Mouse (Mus musculus) embryo, embryonic 10.5 days (tissue): ENCODE results near the gene Rad23a.

Experiments
- DNase-seq: peaks from one replicate; pipeline ENCODE4 v3.0.0-alpha.2; 2015; ENCODE audit warnings: low spot score

The Rad23a gene

DNA sequence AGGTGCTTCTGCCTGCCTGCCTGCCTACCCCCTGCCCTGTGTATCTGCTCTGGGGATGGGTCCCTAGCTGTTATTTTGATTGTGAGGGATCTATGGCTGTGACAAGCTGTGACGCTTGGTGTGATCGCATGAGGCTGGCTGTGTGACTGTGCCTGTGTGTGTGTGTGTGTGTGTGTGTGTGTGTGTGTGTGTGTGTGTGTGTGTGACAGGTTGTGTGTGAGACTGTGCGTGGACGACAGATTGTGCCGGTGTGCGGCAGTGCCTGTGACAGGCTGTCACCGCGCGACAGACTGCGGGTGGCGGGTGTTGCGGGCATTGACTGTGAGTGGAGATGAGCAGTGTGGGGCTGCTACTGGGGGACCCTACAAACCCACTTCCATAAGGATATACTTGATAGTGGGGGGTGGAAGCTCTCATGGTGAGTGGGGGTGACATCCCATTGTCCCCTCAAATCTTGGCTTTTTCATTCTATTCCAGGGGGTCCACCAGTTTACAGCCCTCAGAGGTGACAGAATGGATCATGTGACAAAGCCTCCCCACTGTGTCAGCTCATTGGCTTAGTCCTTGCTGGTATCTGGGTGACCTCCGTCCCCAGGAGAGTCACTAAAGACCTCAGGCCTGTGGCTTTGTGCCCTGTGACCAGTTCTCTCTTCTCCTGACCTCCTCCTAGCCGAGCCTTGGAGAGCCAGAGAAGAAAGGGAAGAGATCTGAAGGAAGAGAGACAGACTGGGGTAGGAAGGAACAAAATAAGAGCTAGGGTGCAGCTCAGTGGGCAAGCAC, 52.8 kb downstream of the Rad23a start:
- DNase-seq: no peak

DNA sequence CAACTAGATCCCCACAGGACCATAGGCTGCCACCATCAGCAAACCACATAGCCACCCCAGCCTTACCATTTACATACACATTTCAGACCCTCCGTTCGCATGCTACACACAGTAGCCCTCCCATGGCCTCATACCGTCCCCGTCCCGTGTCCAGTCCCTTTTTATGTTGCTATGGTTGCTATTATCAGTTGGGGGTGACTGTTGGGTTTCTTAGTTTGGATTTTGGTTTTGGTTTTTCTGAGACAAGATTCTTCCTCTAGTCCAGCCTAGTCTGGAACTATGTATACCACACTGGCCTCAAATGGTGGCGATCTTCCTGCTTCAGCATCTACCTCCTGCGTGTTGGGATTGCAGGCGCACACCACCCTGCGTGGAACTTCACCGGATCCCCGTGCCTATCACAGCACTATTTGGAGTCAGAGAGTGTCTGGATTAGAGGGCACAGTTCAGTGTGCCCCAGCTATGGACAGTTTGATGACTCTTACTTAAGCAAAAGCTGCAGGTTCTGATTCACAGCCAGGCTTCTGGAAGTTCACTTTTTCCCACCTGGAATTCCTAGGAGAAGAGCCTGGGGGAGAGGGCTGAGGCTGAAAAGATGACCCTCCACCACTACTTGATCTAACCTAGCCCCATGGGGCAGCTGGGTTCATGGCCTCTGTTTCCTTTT, 53.5 kb downstream of the Rad23a start:
- DNase-seq: peak; percentile 14

DNA sequence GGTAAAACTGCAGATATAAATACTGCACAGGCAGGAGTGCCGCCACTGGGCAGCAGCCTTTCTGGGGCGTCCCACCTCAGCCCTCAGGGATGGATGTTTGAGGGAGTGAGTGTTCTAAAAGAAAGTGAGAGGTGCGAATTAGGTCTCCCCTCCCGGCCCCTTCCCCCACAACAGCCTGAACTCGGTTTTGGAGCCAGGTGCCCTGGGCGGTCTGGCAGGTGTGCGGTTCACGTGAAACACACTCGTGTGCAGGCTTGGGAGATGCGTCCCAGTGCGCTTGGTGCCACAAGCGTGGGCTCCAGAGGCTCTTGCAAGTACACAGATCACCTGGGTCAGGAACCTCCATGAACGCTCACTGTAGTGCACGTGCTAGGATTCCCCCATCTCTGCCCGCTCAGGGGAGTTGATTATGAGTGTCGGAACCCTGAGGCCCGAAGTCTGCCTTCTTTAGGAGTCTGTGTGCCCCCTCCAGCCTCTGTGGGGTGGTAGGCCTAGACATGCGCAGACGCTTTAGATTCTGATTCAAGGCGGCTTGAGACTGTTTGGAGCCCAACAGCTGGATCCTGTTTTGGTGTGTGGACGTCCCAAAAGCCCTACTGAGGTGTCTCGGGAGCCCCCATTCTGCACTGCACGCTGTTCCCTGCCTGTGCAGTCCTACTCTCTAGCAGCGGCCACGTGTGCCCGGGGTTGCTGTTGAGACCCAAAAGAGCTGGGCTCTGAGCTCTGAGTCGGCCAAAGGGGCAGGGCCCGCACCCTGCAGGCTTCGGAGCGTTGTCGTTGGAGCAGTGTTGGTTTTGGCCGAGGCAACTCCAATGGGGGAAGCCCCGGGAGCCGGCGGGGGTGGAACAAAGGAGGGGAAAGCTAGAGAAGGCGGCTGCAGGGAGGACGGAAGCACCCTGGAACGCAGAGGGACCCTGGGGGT, 54.4 kb downstream of the Rad23a start:
- DNase-seq: peak; percentile 24

DNA sequence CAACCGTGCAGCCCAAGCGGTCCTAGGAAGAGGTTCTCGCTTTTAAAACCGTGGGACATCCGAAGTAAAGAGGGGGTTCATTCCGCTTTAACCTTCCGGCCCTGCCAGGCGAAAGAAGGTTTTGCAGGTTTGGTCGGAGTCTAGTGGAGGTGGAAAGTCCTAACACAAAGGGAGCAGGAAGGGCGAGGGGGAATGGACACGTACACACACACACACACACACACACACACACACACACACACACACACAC, 55.0 kb downstream of the Rad23a start:
- peak; percentile 9 for DNase-seq

- peak; percentile 42 for DNase-seq
These were observed 55.6 kb downstream of the Rad23a start for GRCm38 (mm10) chr8:84784681-84785505.
